Mouse (Mus musculus): Measurements from ENCODE around the gene Setd1b.

DNA sequence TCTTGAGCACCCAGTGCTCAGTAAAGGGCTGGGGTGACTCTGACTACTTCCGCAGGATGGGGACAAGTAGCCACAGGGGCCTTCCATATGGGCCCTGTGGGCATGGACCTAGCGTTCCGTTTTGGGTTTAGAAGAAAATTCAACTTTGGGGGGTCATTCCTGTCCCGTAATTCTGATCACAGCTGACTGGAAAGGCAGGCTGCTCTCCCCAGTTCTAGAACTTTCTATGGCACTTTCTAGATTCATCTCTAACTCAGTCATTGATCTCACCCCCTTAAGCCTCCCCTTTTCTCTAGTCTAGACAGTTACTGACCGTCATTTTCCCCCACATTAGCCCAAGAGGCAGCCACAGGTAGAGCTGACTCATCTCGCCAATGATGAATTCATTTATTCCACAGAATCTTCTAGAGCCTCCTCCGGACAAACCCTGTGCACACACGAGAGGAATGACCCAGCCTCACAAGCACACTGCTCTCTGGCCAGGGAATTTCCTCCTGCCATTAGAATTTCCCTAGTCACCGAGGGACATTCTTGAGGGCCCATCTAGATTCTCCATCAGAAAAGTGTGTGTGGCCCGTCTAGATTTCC lies 12.7 kb upstream of the Setd1b start:
- TF ChIP-seq CTCF (IDR thresholded peaks at IDR 0.05; ENCODE audit: extremely low read depth, insufficient read length, insufficient replicate concordance, low read depth, low read length) = no peak
- no peak for TF ChIP-seq POLR2A (IDR thresholded peaks at IDR 0.05; ENCODE audit: low read depth, low read length)
